Mouse (Mus musculus) MEL (cell line): ENCODE data around the gene Bbs9. TPM values are rescaled to one million over a fixed set of nuclear protein-coding genes. Genes with fewer than 3 reads are reported as not detected.
A peak's percentile ranks its signal among the peaks of the same experiment; 100 is the strongest.
"Not testable (repeated sequence)": the region's sequence is repeated elsewhere in the genome, so short reads cannot be mapped to it uniquely, and the experiment has no call there.

Experiments used
- DNase-seq: peaks from one replicate; pipeline ENCODE4 v3.0.0; 2011; ENCODE audit warnings: low read depth, low spot score
- H3K27ac ChIP-seq: 2 replicates; pipeline ENCODE4 v1.5.1; 2012; ENCODE audit warnings: low read depth, mild to moderate bottlenecking, control low read depth, low read length, moderate library complexity; ENCODE audit not compliant: control insufficient read depth
- H3K27me3 ChIP-seq, 2 experiments: fragments of 150-350 bp in 1 of 2; sonication (generic) in 1 of 2; 2 replicates each; pipeline ENCODE4 v1.6.1; 2012; ENCODE audit warnings: low read length in 2 of 2, mild to moderate bottlenecking in 2 of 2, improper control_type of control experiment in 1 of 2, moderate library complexity in 1 of 2; ENCODE audit not compliant: insufficient read depth in 2 of 2, control insufficient read depth in 1 of 2
- H3K36me3 ChIP-seq, 2 experiments: 2 replicates each; pipeline ENCODE4 v1.6.1; 2012 to 2014; ENCODE audit warnings: low read length in 2 of 2, improper control_type of control experiment in 1 of 2, inconsistent platforms in 1 of 2, mild to moderate bottlenecking in 1 of 2; ENCODE audit not compliant: insufficient read depth in 2 of 2, control insufficient read depth in 1 of 2
- H3K4me1 ChIP-seq, 2 experiments: fragments of 150-350 bp in 1 of 2; sonication (generic) in 1 of 2; 2 replicates each; pipeline ENCODE4 v1.6.1; 2012; ENCODE audit warnings: low read length in 2 of 2, improper control_type of control experiment in 1 of 2, mild to moderate bottlenecking in 1 of 2; ENCODE audit not compliant: insufficient read depth in 2 of 2, control insufficient read depth in 1 of 2
- H3K4me3 ChIP-seq, 2 experiments: fragments of 150-350 bp in 1 of 2; sonication (generic) in 1 of 2; 2 replicates each; pipeline ENCODE4 v1.5.1; 2012; ENCODE audit warnings: low read depth in 2 of 2, low read length in 2 of 2, mild to moderate bottlenecking in 2 of 2, moderate library complexity in 2 of 2, control low read depth in 1 of 2, improper control_type of control experiment in 1 of 2; ENCODE audit not compliant: control insufficient read depth in 1 of 2, insufficient read depth in 1 of 2
- H3K79me2 ChIP-seq: 2 replicates; pipeline ENCODE4 v1.6.1; 2012; ENCODE audit warnings: mild to moderate bottlenecking, low read length, moderate library complexity; ENCODE audit not compliant: control insufficient read depth, poor library complexity, insufficient read depth
- H3K9ac ChIP-seq: 2 replicates; pipeline ENCODE4 v1.6.1; 2012; ENCODE audit warnings: low read depth, mild to moderate bottlenecking, control low read depth, low read length, moderate library complexity; ENCODE audit not compliant: control insufficient read depth, poor library complexity, severe bottlenecking
- H3K9me3 ChIP-seq: fragments of 150-350 bp; sonication (generic); replicated peaks from 2 replicates; pipeline ENCODE4 v1.6.1; 2012; ENCODE audit warnings: mild to moderate bottlenecking, low read length, improper control_type of control experiment, moderate library complexity; ENCODE audit not compliant: insufficient read depth
- BHLHE40 ChIP-seq: IDR thresholded peaks from 2 replicates; pipeline ENCODE4 v1.6.1; 2012; ENCODE audit warnings: low read depth, mild to moderate bottlenecking, inconsistent platforms, low read length, improper control_type of control experiment, borderline replicate concordance
- CHD1 ChIP-seq: IDR thresholded peaks from 2 replicates; pipeline ENCODE4 v1.6.1; 2012; ENCODE audit warnings: low read depth, mild to moderate bottlenecking, inconsistent platforms, low read length, improper control_type of control experiment
- CTCF ChIP-seq, 3 experiments: IDR thresholded peaks in 2 of 3; conservative IDR thresholded peaks in 1 of 3; 2 replicates each; pipeline ENCODE4 v1.5.1; 2011 to 2012; ENCODE audit warnings: low read length in 3 of 3, low read depth in 2 of 3, mild to moderate bottlenecking in 2 of 3, improper control_type of control experiment in 1 of 3, inconsistent platforms in 1 of 3, mixed read lengths in 1 of 3, moderate library complexity in 1 of 3; ENCODE audit not compliant: control insufficient read depth in 1 of 3, insufficient read depth in 1 of 3, poor library complexity in 1 of 3, severe bottlenecking in 1 of 3
- E2F4 ChIP-seq: IDR thresholded peaks from 2 replicates; pipeline ENCODE4 v1.6.1; 2011; ENCODE audit warnings: low read depth, low read length, improper control_type of control experiment, borderline replicate concordance
- ELF1 ChIP-seq: IDR thresholded peaks from 2 replicates; pipeline ENCODE4 v1.6.1; 2014; ENCODE audit warnings: low read depth, mild to moderate bottlenecking, inconsistent platforms, low read length, improper control_type of control experiment, moderate library complexity
- HCFC1 ChIP-seq: IDR thresholded peaks from 2 replicates; pipeline ENCODE4 v1.6.1; 2012; ENCODE audit warnings: low read depth, mild to moderate bottlenecking, inconsistent platforms, low read length, improper control_type of control experiment, moderate library complexity
- KAT2A ChIP-seq: conservative IDR thresholded peaks from 2 replicates; pipeline ENCODE4 v1.6.1; 2012; ENCODE audit warnings: low read depth, low read length, improper control_type of control experiment, inconsistent platforms
- MAFK ChIP-seq: IDR thresholded peaks from 2 replicates; pipeline ENCODE4 v1.6.1; 2011; ENCODE audit warnings: low read depth, mild to moderate bottlenecking, low read length, improper control_type of control experiment, borderline replicate concordance
- MAX ChIP-seq: IDR thresholded peaks from 2 replicates; pipeline ENCODE4 v1.6.1; 2011; ENCODE audit warnings: low read length, improper control_type of control experiment
- MYC ChIP-seq: IDR thresholded peaks from 2 replicates; pipeline ENCODE4 v1.6.1; 2011; ENCODE audit warnings: low read depth, mild to moderate bottlenecking, low read length, improper control_type of control experiment, moderate library complexity
- NELFE ChIP-seq: IDR thresholded peaks from 2 replicates; pipeline ENCODE4 v1.6.1; 2011; ENCODE audit warnings: low read depth, low read length, improper control_type of control experiment
- POLR2AphosphoS2 ChIP-seq: IDR thresholded peaks from 2 replicates; pipeline ENCODE4 v1.6.1; 2011; ENCODE audit warnings: low read length, improper control_type of control experiment
- POLR2AphosphoS5 ChIP-seq: IDR thresholded peaks from 2 replicates; pipeline ENCODE4 v1.6.1; 2012; ENCODE audit warnings: low read depth, borderline replicate concordance, mild to moderate bottlenecking, inconsistent platforms, low read length, moderate library complexity, mixed read lengths
- RAD21 ChIP-seq: IDR thresholded peaks from 2 replicates; pipeline ENCODE4 v1.6.1; 2011; ENCODE audit warnings: mild to moderate bottlenecking, low read depth, low read length, improper control_type of control experiment
- SMC3 ChIP-seq: IDR thresholded peaks from 2 replicates; pipeline ENCODE4 v1.6.1; 2011; ENCODE audit warnings: low read depth, low read length, improper control_type of control experiment
- TCF12 ChIP-seq: IDR thresholded peaks from 2 replicates; pipeline ENCODE4 v1.6.1; 2014; ENCODE audit warnings: low read depth, mild to moderate bottlenecking, inconsistent platforms, low read length, improper control_type of control experiment, moderate library complexity
- UBTF ChIP-seq: IDR thresholded peaks from 2 replicates; pipeline ENCODE4 v1.6.1; 2012; ENCODE audit warnings: low read depth, mild to moderate bottlenecking, inconsistent platforms, low read length, improper control_type of control experiment, moderate library complexity, borderline replicate concordance; ENCODE audit not compliant: insufficient read depth
- USF1 ChIP-seq: IDR thresholded peaks from 2 replicates; pipeline ENCODE4 v1.6.1; 2014; ENCODE audit warnings: low read depth, mild to moderate bottlenecking, inconsistent platforms, low read length, improper control_type of control experiment, moderate library complexity
- ZKSCAN1 ChIP-seq: IDR thresholded peaks from 2 replicates; pipeline ENCODE4 v1.6.1; 2012; ENCODE audit warnings: low read depth, mild to moderate bottlenecking, inconsistent platforms, low read length, improper control_type of control experiment, moderate library complexity
- ZNF384 ChIP-seq: IDR thresholded peaks from 2 replicates; pipeline ENCODE4 v1.6.1; 2012; ENCODE audit warnings: low read depth, mild to moderate bottlenecking, inconsistent platforms, low read length, improper control_type of control experiment
- polyA plus RNA-seq, 2 experiments: library from polyadenylated mRNA; stranded (reverse) in 1 of 2; unstranded in 1 of 2; fragments of >175 nt in 1 of 2; fragments of >200 nt in 1 of 2; gene quantifications; 2 replicates each; pipeline versions ENCODE4 v1.2.1 to v1.2.4; 2012; ENCODE audit warnings: low replicate concordance in 2 of 2, low read depth in 1 of 2; ENCODE audit not compliant: insufficient read length in 2 of 2, insufficient read depth in 1 of 2, missing spikeins in 1 of 2
- total RNA-seq: library from RNA; depleted of rRNA; stranded (reverse); fragments of 300-350 nt; gene quantifications from 2 replicates; pipeline ENCODE4 v1.2.3, GENCODE M21; 2012

The Bbs9 gene
- total and polyA plus RNA-seq, 3 experiments, result 18.5 to 19.5 TPM; not detected in 1

GRCm38 (mm10) chr9:22849212-22849611, 373.7 kb downstream of the Bbs9 start:
- Histone ChIP-seq H3K9ac (no peak overlapping the region), H3K27me3 (no peaks in the 10 kb centered on the region), H3K79me2 (no peaks in the 10 kb centered on the region), H3K36me3 (no peaks in the 10 kb centered on the region), H3K4me3 (no peak overlapping the region), H3K9me3 (no peaks in the 10 kb centered on the region), H3K4me1 (no peaks in the 10 kb centered on the region), H3K27ac (no peak overlapping the region)
- DNase-seq, result peak; percentile 32
- no peak for TF ChIP-seq UBTF
- TF ChIP-seq BHLHE40, result no peak
- no peak for TF ChIP-seq HCFC1
- TF ChIP-seq ELF1, result no peak
- no peak for TF ChIP-seq ZKSCAN1
- TF ChIP-seq MYC, result no peak
- TF ChIP-seq MAFK, result no peak
- TF ChIP-seq MAX, result no peak
- no peak for TF ChIP-seq SMC3
- no peak for TF ChIP-seq NELFE
- TF ChIP-seq KAT2A, result no peak
- TF ChIP-seq POLR2AphosphoS2, result no peak
- TF ChIP-seq CHD1, result no peak
- no peak for TF ChIP-seq RAD21
- TF ChIP-seq USF1, result no peak
- TF ChIP-seq CTCF (IDR thresholded peaks at IDR 0.05 in 2 of 3, conservative IDR thresholded peaks at IDR 0.05 in 1 of 3; ENCODE audit: control insufficient read depth in 1 of 3, insufficient read depth in 1 of 3, low read depth in 2 of 3, low read length in 3 of 3, poor library complexity in 1 of 3, severe bottlenecking in 1 of 3), result no peak
- TF ChIP-seq ZNF384, result no peak
- TF ChIP-seq POLR2AphosphoS5, result no peak
- TF ChIP-seq TCF12, result no peak
- TF ChIP-seq E2F4, result no peak

- not testable (repeated sequence) for H3K9ac ChIP-seq, H3K9me3 ChIP-seq, H3K4me3 ChIP-seq, H3K4me1 ChIP-seq, DNase-seq, H3K27me3 ChIP-seq, H3K79me2 ChIP-seq, H3K27ac ChIP-seq, H3K36me3 ChIP-seq
- TF ChIP-seq POLR2AphosphoS5, result peak; percentile 94; the same call in 1 of the 2 replicates
Observed at GRCm38 (mm10) chr9:22869147-22869546, 393.6 kb downstream of the Bbs9 start.
